Mouse (Mus musculus): Measurements from ENCODE around the gene Trim11. TPM values are rescaled to one million over a fixed set of nuclear protein-coding genes. Genes with fewer than 3 reads are reported as not detected.

Gene Trim11
- polyA plus RNA-seq, 1 experiment: 1.0 TPM

DNA sequence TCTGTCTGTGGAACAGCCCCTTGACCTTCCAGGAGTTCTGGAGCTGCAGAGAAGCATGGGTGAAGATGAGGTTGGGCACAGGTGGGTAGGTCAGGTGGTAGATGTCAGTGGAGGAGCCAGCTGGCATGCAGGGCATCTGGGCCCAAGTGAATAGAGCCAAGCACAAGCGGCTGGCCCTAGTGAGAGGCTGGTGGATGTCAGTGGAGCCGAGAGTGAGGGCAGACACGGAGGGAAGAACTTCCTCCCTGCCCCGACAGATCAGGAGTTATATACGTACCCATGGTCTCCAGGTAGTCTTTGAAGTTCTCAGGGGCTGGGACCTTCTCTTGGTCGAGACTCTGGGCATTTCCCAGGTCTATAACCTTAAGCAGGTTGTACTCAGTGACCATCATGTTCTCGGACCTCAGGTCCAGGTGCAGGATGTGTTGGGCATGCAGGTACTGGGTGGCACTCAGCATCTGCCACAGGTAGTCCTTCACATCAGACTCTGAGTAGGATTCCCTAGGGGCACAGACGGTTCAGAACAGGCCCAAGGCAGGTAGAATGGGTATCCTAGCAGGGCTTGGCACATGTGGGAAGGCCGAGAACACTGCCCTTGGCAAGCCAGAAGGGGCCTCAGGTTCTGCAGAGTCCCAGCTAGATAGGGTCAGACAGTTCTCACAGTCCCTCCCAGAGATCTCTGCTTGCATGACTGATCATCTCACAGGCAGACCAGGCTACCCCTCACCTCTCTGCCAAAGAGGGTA lies 17.3 kb downstream of the Trim11 start:
- H3K27me3 ChIP-seq (ENCODE audit: control insufficient read depth): peaks cover 32% of the 10 kb centered on the region
- no peak for TF ChIP-seq GATA1 (IDR thresholded peaks at IDR 0.05; ENCODE audit: low read length)
- no peak for TF ChIP-seq TAL1 (IDR thresholded peaks at IDR 0.05; ENCODE audit: low read length)
- H3K4me3 ChIP-seq (replicated peaks): no peak overlapping the region
- peaks cover 9% of the 10 kb centered on the region for H3K36me3 ChIP-seq (ENCODE audit: control insufficient read depth)
- peaks cover 28% of the 10 kb centered on the region for H3K4me1 ChIP-seq (ENCODE audit: control insufficient read depth)
- H3K9me3 ChIP-seq (ENCODE audit: control insufficient read depth, low read length): no peaks in the 10 kb centered on the region

DNA sequence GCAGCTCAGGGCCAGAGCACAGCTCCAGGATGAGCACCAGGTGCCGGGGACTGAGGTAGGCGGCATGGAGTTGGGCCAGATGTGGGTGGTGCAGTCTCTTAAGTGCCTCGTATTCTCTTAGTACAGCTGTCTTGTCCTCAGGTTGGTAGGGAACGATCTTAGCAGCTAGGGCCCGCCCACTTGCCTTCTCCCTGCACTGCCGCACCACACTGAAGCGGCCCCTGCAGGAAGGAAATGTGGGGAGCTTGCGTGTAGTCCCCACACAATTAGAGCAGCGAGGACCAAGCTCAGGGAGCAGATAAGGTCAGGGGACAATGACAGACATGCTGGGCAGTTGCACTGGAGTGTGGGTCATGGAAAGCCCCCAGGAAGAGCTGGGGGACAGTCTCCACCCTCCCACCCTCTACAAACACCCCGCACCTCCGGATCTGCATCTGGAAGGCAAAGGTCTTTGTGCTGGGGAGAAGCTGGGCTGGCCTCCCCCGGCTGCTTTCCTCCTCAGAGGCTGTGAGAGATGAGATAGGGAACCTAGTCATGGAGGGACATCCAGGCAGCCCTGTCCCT lies 18.0 kb downstream of the Trim11 start:
- H3K27me3 ChIP-seq (ENCODE audit: control insufficient read depth): peaks cover 32% of the 10 kb centered on the region

DNA sequence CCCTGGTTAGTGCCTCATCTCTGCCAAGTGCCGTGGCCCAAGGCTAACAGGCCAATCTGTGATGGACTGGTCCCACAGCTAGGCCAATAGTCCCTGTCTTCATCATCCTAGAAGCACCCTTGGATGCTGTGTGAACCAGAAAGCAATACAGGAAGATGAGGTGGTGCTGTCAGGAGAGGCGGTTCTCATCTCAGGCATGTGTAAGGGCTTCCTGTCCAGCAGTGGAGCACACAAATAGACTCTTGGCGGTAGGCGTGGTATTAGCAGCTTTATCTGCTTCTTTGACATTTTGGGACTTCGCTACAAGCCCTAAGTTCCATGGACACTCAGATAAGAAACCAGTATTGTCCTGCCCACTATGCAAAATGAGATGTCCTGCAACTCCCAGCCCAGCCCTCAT lies 19.6 kb downstream of the Trim11 start:
- Histone ChIP-seq H3K4me1 (ENCODE audit: control insufficient read depth) (peaks cover 22% of the 10 kb centered on the region), H3K27me3 (ENCODE audit: control insufficient read depth) (peaks cover 32% of the 10 kb centered on the region), H3K4me3 (replicated peaks) (no peak overlapping the region)

More for the DNA sequence above, 18.0 kb downstream of the Trim11 start:
- H3K4me1 ChIP-seq (ENCODE audit: control insufficient read depth): peaks cover 25% of the 10 kb centered on the region
- H3K36me3 ChIP-seq (ENCODE audit: control insufficient read depth): peaks cover 3% of the 10 kb centered on the region
- TF ChIP-seq GATA1 (IDR thresholded peaks at IDR 0.05; ENCODE audit: low read length) (no peak), TAL1 (IDR thresholded peaks at IDR 0.05; ENCODE audit: low read length) (no peak)
- no peaks in the 10 kb centered on the region for H3K9me3 ChIP-seq (ENCODE audit: control insufficient read depth, low read length)
- no peak overlapping the region for H3K4me3 ChIP-seq (replicated peaks)

DNA sequence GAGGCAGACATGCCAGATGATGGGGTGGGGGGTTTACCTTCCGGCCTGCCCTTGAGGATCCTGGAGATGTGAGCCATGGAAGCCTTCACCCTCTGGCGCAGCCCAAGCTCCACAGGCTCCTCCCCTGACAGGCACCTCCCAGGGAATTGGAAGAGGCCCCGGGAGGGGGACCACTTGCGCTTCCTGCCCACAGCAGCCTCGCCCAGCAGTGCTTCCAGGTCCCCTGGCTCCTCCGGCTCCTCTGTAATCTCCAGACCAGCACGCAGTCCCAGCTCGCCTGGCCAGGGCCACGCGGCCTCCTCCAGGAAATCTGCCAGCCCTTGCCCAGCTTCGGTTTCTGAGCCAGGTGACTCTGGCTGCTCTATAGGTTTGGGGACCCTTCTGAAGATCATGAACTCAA lies 21.3 kb downstream of the Trim11 start:
- H3K4me3 ChIP-seq (replicated peaks): no peak overlapping the region
- H3K36me3 ChIP-seq (ENCODE audit: control insufficient read depth): no peaks in the 10 kb centered on the region
- peaks cover 9% of the 10 kb centered on the region for H3K4me1 ChIP-seq (ENCODE audit: control insufficient read depth)
- H3K9me3 ChIP-seq (ENCODE audit: control insufficient read depth, low read length): no peaks in the 10 kb centered on the region
- TF ChIP-seq GATA1 (IDR thresholded peaks at IDR 0.05; ENCODE audit: low read length) (no peak), TAL1 (IDR thresholded peaks at IDR 0.05; ENCODE audit: low read length) (no peak)
- peaks cover 27% of the 10 kb centered on the region for H3K27me3 ChIP-seq (ENCODE audit: control insufficient read depth)

More for the DNA sequence above, 19.6 kb downstream of the Trim11 start:
- no peaks in the 10 kb centered on the region for H3K9me3 ChIP-seq (ENCODE audit: control insufficient read depth, low read length)
- H3K36me3 ChIP-seq (ENCODE audit: control insufficient read depth): no peaks in the 10 kb centered on the region
- TF ChIP-seq TAL1 (IDR thresholded peaks at IDR 0.05; ENCODE audit: low read length) (no peak), GATA1 (IDR thresholded peaks at IDR 0.05; ENCODE audit: low read length) (no peak)

DNA sequence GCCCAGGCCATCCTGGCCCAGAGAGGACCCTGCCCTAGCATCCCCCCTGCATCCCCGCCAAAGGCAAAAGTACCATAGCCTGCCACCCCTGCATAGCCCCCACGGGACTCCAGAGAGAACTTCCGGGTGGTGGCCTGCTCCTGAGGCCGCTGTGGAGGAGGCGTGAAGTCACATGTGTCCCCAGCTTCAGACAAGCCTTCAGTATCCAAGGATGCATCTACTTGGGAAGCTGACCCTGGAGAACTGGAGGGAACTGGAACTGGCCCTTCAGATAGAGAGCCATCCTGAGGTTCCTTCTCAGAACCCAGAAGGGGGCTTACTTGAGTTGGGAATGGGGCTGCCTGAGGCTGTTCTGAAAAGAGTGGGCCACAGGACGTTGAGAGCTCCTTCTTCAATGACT lies 21.9 kb downstream of the Trim11 start:
- H3K9me3 ChIP-seq (ENCODE audit: control insufficient read depth, low read length): no peaks in the 10 kb centered on the region
- peaks cover 21% of the 10 kb centered on the region for H3K27me3 ChIP-seq (ENCODE audit: control insufficient read depth)
- peaks cover 2% of the 10 kb centered on the region for H3K4me1 ChIP-seq (ENCODE audit: control insufficient read depth)
- H3K4me3 ChIP-seq (replicated peaks): no peak overlapping the region
- TF ChIP-seq GATA1 (IDR thresholded peaks at IDR 0.05; ENCODE audit: low read length) (no peak), TAL1 (IDR thresholded peaks at IDR 0.05; ENCODE audit: low read length) (no peak)
- no peaks in the 10 kb centered on the region for H3K36me3 ChIP-seq (ENCODE audit: control insufficient read depth)

DNA sequence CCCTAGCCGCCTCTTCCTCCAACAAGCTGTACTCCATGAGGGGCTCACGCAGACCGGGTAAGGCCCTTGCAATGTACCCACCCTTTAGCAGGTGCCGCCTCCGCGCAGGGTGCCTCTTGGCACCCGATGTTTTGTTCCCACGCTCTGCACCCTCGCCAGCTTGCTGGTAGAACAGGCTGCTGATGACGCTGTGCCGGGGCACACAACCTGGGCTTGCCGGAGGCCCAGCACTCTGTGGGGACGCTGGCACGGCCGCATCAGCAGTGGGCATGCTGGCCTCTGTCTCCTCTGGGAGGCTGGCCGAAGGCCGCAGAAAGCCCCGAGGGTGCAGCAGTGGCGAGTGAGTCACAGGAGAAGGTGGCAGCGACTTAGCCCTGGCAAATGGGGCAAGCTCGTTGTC lies 22.7 kb downstream of the Trim11 start:
- no peaks in the 10 kb centered on the region for H3K36me3 ChIP-seq (ENCODE audit: control insufficient read depth)
- no peaks in the 10 kb centered on the region for H3K9me3 ChIP-seq (ENCODE audit: control insufficient read depth, low read length)
- H3K4me3 ChIP-seq (replicated peaks): no peak overlapping the region
- H3K27me3 ChIP-seq (ENCODE audit: control insufficient read depth): peaks cover 13% of the 10 kb centered on the region
- TF ChIP-seq TAL1 (IDR thresholded peaks at IDR 0.05; ENCODE audit: low read length) (no peak), GATA1 (IDR thresholded peaks at IDR 0.05; ENCODE audit: low read length) (no peak)
- no peaks in the 10 kb centered on the region for H3K4me1 ChIP-seq (ENCODE audit: control insufficient read depth)

DNA sequence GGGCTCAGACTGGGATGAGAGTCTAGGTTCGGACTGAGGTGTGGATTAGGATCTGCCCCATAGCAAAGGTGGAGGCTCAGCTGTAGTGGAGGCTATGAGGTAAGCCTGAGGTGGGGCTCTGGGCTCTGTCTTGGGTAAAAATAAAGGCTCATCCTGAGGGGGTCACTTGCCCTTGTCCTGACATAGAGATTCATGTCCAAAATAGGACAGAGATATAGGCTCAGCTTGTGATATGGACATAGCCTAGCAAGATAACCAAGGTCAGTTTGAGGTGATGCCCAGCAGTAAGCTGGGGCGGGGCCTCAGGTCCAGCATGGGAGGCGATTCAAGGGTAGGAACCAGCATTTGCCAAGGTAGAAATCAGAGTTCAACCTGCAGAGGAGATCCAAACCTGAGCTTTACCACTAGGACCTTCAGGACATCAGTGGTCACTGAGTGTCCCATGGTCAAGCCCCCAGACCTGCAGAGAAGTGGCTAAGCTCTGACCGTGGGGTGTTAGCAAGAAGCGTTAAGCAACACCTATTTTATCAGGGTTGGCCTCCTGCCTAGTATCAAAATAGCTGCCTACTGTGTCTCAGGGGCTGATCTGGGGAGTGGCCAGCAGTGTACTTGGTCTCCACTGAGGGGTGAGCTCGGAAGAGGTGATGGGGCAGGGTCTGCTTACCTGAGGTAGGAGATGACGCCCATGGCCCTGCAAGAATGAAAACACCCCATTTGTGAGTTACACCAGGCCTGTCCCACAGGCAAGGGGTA lies 24.6 kb downstream of the Trim11 start:
- no peaks in the 10 kb centered on the region for H3K27me3 ChIP-seq (ENCODE audit: control insufficient read depth)
- TF ChIP-seq GATA1 (IDR thresholded peaks at IDR 0.05; ENCODE audit: low read length): no peak
- H3K4me3 ChIP-seq (replicated peaks): no peak overlapping the region
- H3K9me3 ChIP-seq (ENCODE audit: control insufficient read depth, low read length): no peaks in the 10 kb centered on the region
- no peaks in the 10 kb centered on the region for H3K36me3 ChIP-seq (ENCODE audit: control insufficient read depth)
- no peaks in the 10 kb centered on the region for H3K4me1 ChIP-seq (ENCODE audit: control insufficient read depth)

DNA sequence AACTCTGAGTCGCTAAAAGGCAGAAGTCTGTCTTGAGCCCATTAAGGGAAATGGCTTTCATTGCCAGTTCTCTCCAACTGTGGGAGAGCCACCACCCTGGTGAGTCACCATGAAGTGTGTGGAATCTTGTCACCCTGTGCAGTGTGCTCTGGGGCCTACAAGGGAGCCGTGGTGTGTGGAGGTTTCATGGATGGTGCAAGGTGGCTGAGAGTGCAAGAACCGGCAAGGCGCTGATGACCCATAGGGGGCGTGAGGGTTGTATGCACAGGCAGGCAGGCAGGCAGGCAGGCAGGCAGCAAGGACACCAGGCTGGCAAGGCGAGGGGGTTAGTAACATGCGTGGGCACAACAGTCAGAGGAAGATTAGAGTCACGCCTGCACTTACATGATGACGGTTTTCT lies 37.2 kb downstream of the Trim11 start:
- H3K4me1 ChIP-seq (ENCODE audit: control insufficient read depth): no peaks in the 10 kb centered on the region
- no peaks in the 10 kb centered on the region for H3K36me3 ChIP-seq (ENCODE audit: control insufficient read depth)
- no peaks in the 10 kb centered on the region for H3K27me3 ChIP-seq (ENCODE audit: control insufficient read depth)
- TF ChIP-seq TAL1 (IDR thresholded peaks at IDR 0.05; ENCODE audit: low read length) (no peak), GATA1 (IDR thresholded peaks at IDR 0.05; ENCODE audit: low read length) (no peak)
- H3K9me3 ChIP-seq (ENCODE audit: control insufficient read depth, low read length): no peaks in the 10 kb centered on the region
- H3K4me3 ChIP-seq (replicated peaks): no peak overlapping the region

DNA sequence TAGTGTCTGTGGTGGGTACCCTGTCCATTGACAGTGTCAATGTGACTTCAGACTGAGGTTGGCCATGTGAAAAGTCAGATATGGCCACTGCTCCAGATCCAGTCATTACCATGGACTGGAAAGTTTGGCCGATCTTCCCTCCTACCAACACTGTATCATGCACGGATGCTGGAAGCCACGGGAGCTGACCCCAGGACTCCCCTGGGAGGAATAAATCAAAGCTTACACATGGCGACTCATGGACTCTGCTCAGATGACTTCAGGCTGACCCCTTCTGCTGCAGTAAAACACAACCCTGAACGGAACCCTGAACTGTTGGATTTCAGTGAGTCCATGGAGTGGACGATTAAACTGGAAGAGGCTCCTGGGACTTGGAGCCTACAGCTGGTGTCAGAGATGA lies 48.5 kb downstream of the Trim11 start:
- Histone ChIP-seq H3K36me3 (ENCODE audit: control insufficient read depth) (no peaks in the 10 kb centered on the region), H3K9me3 (ENCODE audit: control insufficient read depth, low read length) (no peaks in the 10 kb centered on the region), H3K4me1 (ENCODE audit: control insufficient read depth) (no peaks in the 10 kb centered on the region), H3K4me3 (replicated peaks) (no peak overlapping the region), H3K27me3 (ENCODE audit: control insufficient read depth) (no peaks in the 10 kb centered on the region)
- no peak for TF ChIP-seq TAL1 (IDR thresholded peaks at IDR 0.05; ENCODE audit: low read length)
- TF ChIP-seq GATA1 (IDR thresholded peaks at IDR 0.05; ENCODE audit: low read length): no peak

Measured in erythroblast, embryonic 14.5 days (primary cell).